Mouse (Mus musculus): ENCODE results near the gene Tk1.

DNA sequence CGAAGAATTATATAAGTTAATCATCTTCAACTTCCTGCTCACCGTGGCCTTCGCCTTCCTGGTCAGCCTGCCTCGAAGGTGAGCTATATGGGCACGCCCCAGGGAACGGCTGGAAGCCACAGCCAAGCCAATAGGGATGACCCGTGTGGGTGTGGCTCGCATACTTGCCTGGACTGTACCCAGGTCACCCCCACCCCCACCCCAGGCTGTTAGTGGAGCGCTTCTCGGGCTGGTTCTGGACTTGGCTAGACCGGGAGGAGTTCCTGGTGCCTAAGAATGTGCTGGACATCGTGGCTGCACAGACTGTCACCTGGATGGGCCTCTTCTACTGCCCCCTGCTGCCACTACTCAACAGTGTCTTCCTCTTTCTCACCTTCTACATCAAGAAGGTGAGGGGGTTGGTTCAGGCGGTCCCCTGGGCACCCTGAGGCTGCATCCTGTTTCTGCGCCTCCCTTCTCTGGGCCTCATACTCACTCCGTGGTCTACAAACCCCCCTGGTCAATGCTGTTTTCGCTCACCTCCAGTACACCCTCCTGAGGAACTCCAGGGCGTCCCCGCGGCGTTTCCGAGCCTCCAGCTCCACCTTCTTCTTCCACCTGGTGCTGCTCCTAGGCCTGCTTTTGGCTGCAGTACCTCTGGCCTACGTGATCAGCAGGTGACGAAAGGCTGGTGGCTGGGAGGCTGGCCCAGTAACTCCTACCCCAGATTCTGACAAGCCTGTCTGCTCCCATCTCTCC, 35.0 kb downstream of the Tk1 start:
- TF ChIP-seq TAL1 (IDR thresholded peaks at IDR 0.05; ENCODE audit: low read length) = no peak
- TF ChIP-seq GATA1 (IDR thresholded peaks at IDR 0.05; ENCODE audit: low read length) = no peak

Measured in erythroblast, embryonic 14.5 days (primary cell).